Mouse (Mus musculus): Measurements from ENCODE around the gene Msx1. TPM values are rescaled to one million over a fixed set of nuclear protein-coding genes. Genes with fewer than 3 reads are reported as not detected.
"Not testable (repeated sequence)": the region's sequence is repeated elsewhere in the genome, so short reads cannot be mapped to it uniquely, and the experiment has no call there.

The Msx1 gene
- 1 to 10 TPM; 4.5 to 4.9 TPM for total RNA-seq (2021)
- long read RNA-seq, experiment 1, transcript Msx1-201 (2 exons, 1,935 nt): major isoform, 22 of 22 reads
- long read RNA-seq, experiment 1, partial matches to known transcripts: 0 of 22 reads
- long read RNA-seq, experiment 1, other reads (novel, unspliced or antisense): 0 of 22 reads
- long read RNA-seq, experiment 2, transcript Msx1-201 (2 exons, 1,935 nt): major isoform, 9 of 9 reads
- long read RNA-seq, experiment 2, partial matches to known transcripts: 0 of 9 reads
- long read RNA-seq, experiment 2, other reads (novel, unspliced or antisense): 0 of 9 reads

DNA sequence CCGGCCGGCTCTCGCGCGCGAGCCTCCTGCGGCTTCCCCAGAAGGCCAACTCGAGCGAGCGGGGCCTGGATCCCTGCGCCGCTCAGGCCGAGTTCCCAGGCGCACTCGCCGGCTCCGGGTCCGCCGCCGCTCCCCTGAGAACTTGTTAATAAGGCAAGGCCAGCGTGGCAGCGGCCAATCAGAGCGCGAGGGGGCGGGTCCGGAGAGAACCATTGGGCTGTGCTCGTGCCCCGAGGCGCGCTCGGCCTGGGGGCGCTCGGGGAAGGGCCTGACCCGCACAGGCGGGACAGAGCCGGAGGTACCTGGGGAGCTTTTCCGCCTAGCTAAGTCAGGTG lies at the start of gene Msx1:
Gene Msx1 (minus strand): TSS at position 123 of the 335 bp plus-strand sequence.
- DNase-seq (ENCODE audit: low spot score in 2 of 2): peak; percentile 36 to 48

DNA sequence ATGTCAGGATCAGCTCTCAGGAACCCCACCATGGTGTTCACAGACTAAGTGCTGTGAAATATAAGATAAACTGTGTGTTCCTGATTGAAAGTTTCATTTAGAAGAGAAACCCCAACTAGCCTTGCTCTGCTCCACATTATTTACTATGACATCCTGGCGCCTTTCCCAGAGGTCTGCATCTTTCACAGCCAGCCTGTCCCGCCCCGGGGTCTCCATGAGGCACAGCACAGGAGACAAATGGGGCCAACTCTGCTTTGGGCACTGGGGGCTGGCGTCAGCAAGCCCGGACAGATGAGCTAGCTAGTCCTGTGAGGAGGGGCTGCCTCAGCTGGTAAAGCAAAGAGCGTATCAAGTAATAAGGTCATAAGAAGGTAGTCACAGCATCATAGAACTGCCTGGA lies 41.1 kb upstream of the Msx1 start:
- DNase-seq (ENCODE audit: low spot score in 2 of 2): no peak

DNA sequence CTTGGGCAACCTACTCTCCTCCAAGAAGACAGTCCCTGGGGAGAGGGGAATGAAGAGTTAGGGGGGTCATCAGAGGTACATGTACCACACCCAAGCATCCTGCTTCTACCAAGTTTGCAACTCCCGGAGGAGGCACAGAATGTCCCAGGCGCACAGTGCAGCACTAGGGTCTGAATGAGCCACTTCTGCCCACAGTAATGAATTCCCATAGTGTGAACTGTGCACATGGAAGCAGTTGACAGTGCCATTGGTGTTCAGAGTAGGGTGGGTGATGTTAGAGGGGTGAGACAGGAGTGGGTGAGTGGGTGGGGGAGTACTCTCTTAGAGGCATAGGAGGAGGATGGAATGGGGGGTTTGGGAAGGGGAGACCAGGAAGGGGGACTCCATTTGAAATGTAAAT lies 39.9 kb upstream of the Msx1 start:
- no peak for DNase-seq (ENCODE audit: low spot score in 2 of 2)

DNA sequence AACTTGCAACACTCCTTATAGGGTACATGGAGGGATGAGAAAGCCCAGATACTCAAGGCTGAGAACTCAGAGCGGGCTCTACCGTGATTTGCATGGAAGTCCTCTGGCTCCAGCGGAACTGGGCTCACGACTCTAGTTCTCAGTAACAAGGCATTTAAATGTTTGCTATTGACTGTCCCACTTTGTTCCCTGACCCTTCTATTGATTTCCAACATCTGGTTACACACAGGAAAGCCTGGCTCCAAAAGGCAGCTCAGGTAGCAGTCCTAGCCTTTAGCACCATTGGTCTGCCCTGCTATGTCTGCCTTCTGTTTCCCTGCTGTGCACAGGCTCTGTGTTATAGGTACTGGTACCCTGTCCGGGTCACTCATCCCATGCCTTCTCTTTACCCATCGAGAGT lies 36.5 kb upstream of the Msx1 start:
- no peak for DNase-seq (ENCODE audit: low spot score in 2 of 2)

DNA sequence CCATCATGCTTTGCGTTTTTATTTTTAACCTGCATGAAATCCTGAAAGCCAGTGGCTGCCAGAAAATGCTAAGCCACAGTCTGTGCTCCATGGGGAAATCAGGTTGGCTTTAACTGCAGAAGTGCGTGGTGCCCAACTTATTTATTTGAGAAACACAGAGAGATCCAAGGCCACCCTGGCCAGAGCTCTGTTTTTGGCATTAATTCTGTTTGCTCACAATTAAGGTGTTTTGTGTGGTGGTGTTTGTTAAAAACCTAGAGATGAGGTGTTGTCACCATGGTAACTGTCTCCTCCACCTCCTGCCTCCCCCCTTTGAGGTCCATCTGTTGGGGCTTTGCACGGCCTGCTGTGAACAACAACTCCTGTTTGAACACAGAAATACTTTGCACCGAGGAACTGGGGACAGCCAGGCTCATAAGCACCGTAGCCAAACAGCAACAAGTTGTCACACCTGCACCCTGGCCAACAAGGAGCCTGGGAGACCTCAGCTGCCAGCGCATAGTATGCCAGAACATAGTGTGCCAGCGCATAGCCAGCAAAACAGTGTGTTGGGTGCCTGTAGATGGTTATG lies 35.9 kb upstream of the Msx1 start:
- DNase-seq (ENCODE audit: low spot score in 2 of 2): peak; percentile 37 to 43

DNA sequence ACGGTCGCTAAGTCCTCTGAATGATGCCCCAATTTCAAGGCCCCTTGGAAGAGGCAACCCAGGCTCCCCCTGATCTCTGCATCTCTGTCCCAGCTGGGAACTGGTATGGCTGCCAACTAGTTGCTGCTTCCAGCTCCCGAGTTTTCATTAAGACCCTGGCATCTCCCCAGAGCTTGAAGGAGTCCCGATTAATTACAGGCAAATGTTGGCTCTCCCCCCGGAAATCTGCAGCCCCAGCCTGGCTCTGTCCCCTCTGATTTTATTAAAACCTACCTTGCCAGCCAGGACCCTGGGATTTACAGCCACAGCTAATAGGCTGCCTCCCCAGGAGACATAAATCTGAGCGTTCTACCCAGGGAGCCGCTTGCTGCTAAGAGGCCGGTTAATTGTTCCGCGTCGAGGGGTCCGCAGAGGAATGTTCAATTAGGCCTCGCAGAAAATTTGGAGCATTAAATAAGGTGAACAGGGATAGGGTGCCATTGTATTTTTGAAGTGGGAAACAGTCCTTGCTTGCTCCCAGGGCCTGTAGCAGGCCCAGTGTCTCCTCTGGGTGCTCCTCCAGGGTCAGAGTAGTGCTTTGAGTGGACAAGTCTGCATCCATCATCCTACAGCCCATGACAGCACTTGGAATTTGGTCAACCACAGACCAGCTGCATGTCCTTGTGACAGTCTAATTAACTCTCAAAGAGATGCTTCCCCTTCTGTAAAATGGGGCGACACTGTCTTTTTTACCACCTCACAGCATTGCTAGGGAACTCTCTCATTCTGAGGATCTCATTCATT lies 33.6 kb upstream of the Msx1 start:
- peak; percentile 10 to 12 for DNase-seq (ENCODE audit: low spot score in 2 of 2)

DNA sequence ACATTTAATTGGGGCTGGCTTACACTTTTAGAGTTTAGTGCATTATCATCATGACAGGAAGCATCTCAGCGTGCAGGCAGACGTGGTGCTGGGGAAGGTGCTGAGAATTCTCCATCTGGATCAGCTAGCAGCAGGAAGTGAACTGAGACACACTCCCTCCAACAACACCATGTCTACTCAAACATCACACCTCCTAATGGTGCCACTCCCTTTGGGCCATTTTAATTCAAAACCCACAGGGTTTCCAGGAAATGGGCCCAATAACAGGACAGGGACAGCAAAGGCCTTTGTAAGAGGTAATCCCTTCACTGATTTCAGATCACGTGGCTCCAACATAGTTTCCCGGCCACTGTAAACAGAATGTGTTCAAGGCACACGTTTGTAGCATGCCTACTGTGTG lies 31.7 kb upstream of the Msx1 start:
- no peak for DNase-seq (ENCODE audit: low spot score in 2 of 2)

DNA sequence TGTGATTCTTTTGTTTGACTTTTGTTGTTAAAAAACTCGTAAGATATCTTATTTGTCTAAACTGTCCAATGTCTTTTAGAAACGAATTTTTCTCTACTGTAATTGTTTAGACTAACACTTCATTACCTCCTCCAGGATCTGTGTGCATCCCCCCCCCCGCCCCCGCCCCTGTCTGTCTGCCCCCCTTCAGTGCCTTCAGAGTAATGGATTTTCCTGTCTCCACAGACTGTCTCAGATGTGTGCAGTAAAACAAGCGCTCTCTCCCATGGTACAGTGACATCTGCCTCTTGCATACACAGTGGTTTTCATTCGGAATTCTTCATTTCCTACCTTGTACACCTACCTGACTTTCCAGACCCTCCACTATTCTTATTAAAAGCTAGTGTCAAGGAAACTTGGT lies 29.9 kb upstream of the Msx1 start:
- no peak for DNase-seq (ENCODE audit: low spot score in 2 of 2)

DNA sequence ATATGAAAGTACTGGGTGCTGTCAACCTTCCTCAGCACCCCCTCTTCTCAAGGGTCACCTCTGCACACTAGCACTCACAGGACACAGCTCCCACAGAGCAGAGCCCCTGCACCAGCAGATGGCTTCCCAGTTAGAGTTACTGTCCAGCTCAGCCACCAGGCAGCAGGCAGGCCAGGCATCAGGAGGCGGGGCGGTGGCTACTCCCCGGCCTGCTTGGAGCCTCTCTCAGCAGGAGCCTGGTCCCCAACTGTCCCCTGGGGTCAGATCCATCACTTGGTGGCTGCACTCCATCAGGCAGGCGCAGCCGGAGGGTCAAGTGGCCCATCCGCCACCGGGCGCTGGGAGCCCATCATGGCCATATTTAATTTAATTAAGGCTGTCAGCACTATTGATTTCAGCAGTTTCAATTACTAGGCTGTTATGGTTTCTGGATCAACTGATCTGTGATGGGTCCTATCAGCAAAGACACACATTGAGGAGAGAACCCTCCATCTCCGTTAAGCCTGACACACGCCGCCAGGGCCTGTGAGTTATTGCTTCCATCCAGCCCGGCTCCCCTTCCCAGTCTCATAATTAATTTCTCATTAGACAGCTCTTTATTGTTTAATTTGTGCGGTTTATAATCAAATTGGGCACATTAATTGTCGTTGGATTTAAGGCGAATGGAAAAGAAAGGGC lies 27.1 kb upstream of the Msx1 start:
- no peak for DNase-seq (ENCODE audit: low spot score in 2 of 2)

DNA sequence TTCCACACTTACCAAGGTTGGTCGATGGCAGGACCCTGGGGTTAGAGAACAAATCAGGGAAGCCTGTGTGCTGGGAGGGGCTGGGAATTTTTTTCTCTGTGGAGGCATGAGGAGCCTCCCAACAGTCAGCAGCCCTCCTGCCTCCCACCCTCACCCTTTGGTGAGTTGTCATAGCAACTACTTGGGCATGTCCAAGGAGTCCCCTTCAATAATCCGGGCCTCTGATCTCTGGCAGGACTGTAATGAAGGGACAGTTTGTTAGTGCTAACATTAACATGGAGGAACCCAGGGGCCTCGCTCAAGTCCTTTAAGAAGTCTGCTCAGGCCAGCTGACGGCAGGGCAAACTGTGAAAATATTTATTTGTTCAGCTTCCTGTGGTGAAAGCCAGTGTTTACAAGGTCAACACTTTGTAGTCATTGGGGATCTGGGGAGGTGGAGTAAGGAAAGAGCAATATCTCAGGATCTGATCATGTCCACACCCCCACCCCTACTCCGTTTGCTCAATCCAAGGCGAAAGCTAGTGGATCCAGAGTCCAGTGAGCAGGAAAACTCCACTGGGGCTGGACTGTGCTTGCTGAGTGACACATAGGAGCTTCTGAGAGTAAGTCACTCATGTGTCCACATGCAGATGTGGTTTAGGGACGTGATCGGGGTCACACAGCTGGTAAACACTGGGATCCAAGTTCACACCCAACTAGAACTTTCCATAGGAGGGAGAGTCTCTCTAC lies 24.8 kb upstream of the Msx1 start:
- no peak for DNase-seq (ENCODE audit: low spot score in 2 of 2)

DNA sequence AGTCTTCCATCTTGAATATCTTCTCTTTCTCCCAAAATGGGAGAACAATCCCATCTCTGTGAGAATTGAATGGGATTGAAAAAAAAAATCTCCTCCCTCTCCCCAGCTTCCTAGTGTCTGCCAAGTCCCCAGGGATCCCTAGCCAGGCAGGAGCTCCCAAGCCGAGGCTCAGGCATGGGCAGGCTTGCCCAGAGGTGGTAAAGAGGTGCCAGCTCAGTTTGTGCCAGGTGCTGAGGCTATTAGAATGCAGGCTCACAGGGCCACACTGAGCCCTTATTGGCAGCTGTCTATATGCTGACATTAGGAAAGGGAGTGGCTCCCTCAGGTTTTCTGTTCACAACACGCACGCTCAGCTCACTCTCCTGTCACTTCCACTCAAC lies 11.9 kb upstream of the Msx1 start:
- no peak for DNase-seq (ENCODE audit: low spot score in 2 of 2)

DNA sequence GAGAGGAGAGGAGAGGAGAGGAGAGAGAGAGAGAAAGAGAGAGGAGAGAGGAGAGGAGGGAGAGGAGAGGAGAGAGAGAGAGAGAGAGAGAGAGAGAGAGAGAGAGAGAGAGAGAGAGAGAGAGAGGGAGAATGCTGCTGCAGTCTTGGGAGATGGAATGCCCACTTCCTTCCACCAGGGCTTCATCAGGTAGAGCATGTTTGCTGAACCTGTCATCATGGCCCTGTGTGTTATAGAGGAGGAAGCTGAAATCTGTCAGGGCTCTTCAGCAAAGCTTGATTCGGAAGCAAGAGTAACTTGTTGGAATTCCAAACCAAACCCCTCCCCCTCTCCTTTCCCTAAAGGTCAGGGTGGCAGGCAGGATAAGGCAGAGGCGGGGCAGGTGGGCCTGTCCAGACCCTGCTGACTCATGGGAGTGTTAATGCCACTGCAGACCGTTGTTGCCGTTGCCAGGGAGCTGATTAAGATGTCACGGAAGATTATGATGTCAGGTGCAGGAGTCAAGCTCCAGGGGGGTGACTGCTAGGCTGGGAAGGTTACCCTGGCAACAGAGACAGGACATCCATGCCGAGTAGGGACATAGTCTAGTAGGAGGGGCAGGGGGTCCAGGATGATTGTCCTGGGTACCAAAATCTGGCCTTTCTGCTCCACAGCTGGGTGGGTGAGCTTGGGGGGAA lies 11.3 kb upstream of the Msx1 start:
- no peak for DNase-seq (ENCODE audit: low spot score in 2 of 2)

DNA sequence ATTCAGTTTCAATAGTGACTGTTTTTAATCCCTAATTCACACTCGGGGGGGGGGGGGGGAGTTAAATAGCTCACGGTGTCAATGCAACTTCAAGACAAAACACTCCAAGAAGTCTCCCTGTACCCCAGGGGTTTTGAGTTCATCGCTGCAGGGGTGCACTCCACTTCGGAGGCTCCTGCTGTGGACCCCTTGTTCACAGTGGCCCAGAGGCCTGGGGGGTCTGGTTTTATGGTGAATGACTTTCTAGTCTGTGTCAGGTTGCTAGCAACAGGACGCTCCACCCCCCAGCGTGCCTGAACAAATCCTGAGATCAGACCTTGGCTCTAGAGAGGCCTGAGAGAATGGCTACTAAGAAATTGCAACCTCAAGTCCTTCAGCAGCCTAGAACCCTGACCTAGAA lies 8.4 kb upstream of the Msx1 start:
- no peak for DNase-seq (ENCODE audit: low spot score in 2 of 2)

DNA sequence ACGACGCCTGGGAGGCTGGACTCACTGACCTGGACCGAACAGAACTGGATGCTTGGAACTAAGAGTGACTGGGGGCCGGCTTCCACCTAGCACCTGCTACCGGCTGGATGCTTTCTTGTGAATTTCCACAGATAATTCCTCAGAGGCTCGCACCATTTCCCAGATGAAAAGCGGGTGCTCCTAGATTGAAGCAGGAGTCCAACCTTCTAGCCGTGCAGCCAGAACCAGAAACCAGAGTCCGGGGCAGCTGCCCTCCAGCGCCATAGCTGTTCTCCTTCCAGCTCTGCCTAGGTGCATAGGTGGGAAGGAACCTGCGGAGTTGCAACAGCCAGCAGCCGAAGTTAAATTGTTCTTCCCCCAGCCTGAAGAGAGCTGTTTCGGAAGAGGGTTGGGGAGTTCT lies 7.6 kb upstream of the Msx1 start:
- no peak for DNase-seq (ENCODE audit: low spot score in 2 of 2)

DNA sequence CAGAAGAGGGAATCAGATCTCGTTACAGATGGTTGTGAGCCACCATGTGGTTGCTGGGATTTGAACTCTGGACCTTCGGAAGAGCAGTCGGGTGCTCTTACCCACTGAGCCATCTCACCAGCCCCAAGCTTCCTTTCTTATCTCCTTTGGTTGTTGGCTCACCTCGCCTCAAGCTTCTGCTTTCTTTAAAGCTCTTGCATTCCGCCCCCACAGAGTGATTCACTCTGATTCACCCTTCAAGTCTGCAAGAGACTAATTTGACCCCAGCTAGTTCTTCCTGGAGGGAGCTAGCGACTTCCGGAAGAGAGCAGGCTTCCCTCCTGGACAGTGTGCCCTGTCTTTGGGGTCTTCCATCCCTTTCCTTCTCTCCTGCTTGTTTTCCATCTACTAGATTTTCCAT lies 6.1 kb upstream of the Msx1 start:
- DNase-seq (ENCODE audit: low spot score in 2 of 2): not testable (repeated sequence)

DNA sequence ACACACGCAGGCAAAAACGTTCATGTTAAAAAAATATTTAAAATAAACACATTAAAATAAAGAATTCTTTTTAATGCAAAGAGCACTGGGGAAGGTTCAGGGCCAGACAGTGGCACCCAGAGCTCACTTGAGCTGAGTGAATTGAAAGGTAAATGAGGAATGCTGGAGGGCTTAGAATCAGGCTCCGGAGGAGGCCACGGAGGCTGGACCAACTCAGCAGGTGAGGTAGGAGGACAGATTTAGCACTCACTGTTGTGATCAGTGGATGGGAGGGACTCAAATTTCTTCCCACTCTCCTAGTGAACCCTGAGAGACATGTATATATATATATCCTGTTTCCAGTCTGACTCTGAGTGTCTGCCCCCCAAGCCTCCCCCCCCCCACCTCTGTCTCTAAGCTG lies 5.5 kb upstream of the Msx1 start:
- no peak for DNase-seq (ENCODE audit: low spot score in 2 of 2)

DNA sequence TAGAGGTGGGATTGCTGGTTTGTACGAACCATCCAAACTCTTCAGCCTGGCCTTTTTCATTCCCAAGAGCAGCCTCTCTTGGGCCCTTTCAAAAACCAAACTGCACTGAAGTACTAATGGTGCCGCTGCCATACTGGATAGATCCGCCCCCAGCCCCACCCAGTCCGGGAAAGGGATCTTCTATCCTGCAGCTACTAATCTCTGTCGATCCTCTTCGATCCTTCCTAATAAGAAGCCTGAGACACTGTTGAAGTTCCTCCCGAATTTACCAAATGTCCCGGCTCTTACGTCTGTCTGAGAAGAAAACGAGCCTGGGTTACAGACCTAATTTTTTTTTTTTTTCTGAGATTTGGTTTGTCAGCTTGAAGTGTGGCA lies 4.9 kb upstream of the Msx1 start:
- DNase-seq (ENCODE audit: low spot score in 2 of 2): no peak

DNA sequence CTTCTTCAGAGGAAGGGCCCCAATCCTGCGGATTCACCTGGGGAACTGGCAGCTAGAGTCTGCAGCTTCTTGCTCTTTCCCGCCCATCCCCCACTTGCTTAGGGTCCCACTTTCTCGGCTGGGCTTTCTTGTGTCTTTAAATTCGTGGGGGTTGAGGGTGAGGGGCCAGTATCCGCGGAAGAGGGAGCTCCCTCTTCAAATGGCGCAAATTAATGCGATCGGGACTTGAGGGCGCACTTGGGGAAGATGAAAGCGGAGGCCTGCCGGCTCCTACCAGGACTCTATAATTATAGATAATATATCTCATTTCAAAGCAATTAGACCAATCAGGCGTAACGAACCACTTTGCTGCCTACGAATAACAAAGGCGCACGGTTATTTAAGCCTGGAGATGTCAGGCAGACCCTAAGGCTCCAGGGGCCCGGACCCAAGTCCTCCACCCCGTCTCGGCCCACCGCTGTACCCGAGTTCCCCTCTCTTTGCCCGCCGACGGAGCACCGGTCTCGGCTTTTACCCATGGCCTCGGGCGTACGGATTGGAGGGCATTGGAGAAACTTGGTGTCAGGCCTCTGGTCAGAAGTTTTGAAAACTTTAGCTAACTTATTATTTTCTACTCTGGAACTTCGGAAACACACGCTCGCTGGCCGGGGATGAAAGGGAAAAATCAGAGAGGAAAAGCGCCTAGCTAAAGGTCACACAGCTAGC lies 4.4 kb upstream of the Msx1 start:
- DNase-seq (ENCODE audit: low spot score in 2 of 2): no peak

DNA sequence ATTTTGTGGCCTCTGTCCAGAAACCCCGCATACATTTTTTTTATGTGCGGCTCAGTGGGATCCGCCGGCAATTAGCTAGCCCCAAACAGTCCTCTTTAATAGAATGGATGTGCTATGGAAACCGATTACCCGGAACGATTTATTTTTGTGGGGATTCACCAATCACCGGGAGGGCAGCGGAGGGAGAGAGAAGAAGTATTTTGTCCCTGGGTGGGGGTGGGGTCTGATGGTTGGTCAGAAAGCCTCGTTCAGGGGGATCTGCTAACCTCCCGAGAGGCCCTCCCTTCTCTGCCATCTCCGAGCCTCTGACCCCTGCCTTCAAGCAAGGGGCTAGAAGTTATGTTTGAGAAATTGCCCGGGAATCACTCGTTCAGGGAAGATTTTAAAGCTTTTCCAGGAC lies 3.6 kb upstream of the Msx1 start:
- no peak for DNase-seq (ENCODE audit: low spot score in 2 of 2)

DNA sequence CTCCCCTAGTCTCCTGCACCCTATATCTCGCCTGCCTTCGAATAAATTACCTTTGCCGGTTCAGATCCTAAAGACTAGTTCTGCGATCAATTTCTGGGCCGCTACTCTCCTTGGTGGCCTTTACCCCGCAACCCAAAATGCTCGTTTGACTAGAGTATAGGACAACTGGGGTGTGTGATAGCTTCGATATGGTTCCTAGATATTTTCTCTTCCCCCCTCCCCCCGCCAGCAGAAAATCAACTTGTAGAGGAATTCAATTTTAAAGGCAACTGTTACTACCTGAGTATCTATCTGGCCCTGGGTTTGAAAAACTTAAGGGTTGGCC lies 3.2 kb upstream of the Msx1 start:
- DNase-seq (ENCODE audit: low spot score in 2 of 2): no peak
